Mouse (Mus musculus): ENCODE data around the gene Rnf17.

- no peak for TF ChIP-seq SIN3A (IDR thresholded peaks at IDR 0.05; ENCODE audit: low read length)
- no peak for TF ChIP-seq CTCF (IDR thresholded peaks at IDR 0.05 in 2 of 3, conservative IDR thresholded peaks at IDR 0.05 in 1 of 3; ENCODE audit: control insufficient read depth in 1 of 3, insufficient read depth in 1 of 3, low read depth in 2 of 3, low read length in 3 of 3, poor library complexity in 1 of 3, severe bottlenecking in 1 of 3)
- no peak for TF ChIP-seq ZMIZ1 (IDR thresholded peaks at IDR 0.05; ENCODE audit: low read depth, low read length)
- TF ChIP-seq CHD2 (IDR thresholded peaks at IDR 0.05; ENCODE audit: low read length): no peak
- no peak for TF ChIP-seq GABPA (IDR thresholded peaks at IDR 0.05; ENCODE audit: low read depth, low read length)
- TF ChIP-seq MAZ (IDR thresholded peaks at IDR 0.05; ENCODE audit: low read depth, low read length): no peak
- no peak for TF ChIP-seq RAD21 (IDR thresholded peaks at IDR 0.05; ENCODE audit: low read depth, low read length)
- TF ChIP-seq MYC (IDR thresholded peaks at IDR 0.05; ENCODE audit: low read depth, low read length): no peak
- no peak for TF ChIP-seq ZKSCAN1 (IDR thresholded peaks at IDR 0.05; ENCODE audit: low read depth, low read length)
- TF ChIP-seq ZC3H11A (IDR thresholded peaks at IDR 0.05; ENCODE audit: low read depth, low read length): no peak
- no peak for TF ChIP-seq POLR2A (IDR thresholded peaks at IDR 0.05; ENCODE audit: control insufficient read depth in 1 of 2, insufficient read depth in 1 of 2, low read depth in 1 of 2, low read length in 2 of 2, poor library complexity in 1 of 2)
- no peak for TF ChIP-seq MAX (IDR thresholded peaks at IDR 0.05; ENCODE audit: low read length)
Measured at GRCm38 (mm10) chr14:56530788-56531187, 128.4 kb downstream of the Rnf17 start.
